Mouse (Mus musculus) Muller cell, postnatal 12 days (primary cell): ENCODE results near the gene Adss.

Experiments
- DNase-seq: peaks from one replicate; pipeline ENCODE4 v3.0.0-alpha.2; 2015; ENCODE audit errors: inconsistent ontology term

The Adss gene

DNA sequence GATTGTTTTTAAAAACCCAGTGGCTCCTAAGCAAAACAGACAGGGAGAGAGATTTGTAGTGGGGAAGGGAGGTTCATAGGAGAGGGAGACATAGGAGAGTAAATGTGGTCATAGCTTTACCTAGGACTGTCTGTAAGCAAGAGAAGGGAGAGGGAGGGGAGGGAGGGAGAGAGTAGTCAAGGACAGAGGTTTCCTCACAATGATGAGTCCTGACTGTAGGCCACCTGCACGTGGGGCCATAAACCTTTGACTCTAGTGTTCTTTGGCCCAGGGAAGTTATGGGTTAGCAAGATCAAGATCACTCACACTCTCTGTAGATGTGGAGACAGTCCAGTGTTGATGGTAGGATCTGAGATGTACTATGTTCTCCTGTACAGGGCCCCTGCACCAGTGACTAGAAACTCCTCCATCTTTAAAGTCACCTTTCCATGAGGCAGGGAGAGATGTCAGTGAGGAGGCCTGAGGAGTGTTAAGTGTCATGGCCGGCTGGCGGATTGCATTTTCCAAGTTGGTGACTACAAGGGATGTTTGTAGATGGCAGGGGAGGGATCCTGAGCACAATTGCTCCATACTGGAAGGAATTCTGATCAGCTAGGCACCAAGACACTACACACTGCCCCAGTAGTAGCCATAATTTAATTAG, 68.3 kb downstream of the Adss start:
- no peak for DNase-seq

DNA sequence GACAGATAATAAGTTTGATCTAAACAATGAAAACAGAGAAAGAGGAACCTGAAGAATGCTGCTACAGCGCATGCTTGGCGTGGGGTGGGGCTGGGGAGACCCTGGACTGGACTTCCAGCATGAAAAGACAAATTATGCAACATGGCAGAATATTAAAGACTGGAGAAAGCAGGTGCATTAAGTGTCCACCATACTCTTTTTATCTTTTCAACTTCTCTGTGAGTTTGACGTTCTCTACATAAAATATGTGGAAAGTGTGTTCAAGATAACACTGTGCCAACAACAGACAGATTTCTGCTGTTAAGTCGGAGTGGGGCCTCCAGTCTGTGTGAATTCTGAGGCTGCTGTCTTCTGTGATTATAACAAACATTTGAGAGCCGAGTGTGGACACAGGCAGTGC, 69.4 kb downstream of the Adss start:
- DNase-seq = no peak

DNA sequence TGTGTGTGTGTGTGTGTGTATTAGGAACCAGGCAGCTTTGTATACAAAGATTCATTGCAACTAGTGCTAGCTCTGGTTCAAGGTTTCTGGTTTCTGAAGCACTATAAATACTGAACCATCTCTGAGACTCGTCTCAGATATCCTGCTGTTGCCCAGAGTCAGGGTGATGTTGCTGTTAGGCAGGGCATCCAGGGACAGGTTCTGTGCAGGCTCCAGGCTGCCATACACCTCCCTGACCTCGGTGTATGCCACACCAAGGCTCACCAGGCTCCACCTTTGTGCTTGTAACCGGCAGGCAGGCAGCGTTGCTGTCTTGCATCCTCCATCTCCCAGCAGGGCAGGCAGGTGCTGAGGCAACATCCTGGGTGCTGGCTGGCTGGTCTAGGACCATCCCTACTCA, 72.5 kb downstream of the Adss start:
- DNase-seq = no peak

DNA sequence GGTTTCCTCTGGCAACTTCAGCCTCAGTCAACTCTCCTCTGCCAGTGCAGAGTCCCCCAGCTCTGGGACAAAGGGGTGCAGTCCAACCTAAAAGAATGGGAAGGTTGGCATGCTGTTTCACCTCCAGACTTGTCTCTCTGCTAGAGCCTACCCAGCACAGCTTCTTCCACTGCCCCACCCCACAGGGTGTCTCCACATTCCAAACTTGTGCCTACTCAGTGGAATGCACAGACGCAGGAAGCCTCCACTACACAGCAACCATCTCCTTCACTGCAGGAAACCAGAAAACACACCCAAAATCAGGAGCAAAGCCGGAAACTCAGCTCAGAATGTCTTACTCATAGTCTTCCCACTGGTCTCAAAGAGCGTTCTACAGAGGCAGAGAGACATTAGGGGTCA, 77.3 kb downstream of the Adss start:
- DNase-seq = peak; percentile 80

DNA sequence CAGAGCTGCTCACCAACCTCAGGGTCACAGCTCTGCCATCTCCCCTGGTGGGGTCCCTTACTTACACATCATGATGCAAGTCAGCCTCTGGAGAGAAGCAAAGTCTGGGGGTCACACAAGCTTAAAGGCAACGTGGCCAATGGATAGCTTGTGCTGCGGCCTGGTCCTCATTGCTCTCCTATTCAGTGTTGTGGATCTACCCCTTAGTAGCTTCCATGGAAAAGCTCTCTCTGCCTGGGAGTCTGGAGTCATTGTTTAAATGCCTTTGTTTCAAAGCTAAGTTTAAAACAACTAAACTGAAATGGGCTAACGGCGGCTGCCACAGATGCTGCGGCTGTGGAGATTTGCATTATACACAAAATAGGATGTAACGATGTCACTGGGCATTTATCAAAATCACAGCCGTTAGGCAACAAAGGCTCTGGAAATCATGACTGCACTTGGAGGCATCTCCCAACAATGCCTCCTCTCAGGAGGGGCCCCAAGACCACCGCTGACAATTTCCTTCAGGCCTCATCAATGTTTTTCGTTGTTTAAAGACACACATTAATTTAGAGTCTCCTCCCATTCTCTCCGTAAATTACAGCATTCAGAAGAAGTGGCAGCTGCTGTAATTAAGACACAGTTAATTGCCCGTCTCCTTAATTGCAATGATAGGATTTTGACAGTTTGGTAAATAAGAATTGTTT, 77.8 kb downstream of the Adss start:
- peak; percentile 57 for DNase-seq

DNA sequence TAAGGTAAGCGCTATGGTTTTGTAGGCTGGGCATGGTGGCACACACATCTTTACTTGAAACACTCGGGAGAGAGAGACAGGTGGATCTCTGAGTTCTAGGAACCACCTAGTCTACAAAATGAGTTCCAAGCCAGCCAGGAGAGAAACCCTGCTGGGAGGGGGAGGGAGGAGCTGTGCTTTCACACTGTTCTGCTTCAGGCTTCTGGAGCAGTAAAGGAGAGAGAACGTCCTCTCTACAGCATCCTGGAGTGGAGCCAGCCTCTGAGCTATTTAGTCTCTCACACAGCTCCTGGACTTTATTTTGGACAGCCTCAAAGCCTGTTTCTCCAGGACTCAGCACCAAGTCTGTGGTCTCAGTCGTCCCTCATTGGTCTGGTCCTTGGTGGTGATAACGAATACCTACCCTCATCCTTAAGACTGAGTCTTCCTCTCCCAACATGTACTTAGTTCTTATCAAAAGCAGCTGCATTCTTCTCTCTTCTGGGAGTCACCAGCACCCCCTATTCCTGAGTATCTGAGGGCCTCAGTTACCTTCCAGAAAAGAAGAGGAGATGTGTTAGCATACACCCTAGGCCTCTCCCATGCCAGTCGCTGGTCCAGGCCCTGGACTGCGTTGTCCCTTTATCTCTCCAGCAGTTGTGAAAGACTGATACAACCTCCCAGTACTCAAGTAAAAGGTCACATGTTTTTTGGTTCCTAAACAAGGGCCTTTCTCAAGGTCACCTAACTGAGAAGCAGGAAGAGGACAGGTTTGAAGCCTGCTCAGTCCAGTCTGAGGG, 79.1 kb downstream of the Adss start:
- no peak for DNase-seq

DNA sequence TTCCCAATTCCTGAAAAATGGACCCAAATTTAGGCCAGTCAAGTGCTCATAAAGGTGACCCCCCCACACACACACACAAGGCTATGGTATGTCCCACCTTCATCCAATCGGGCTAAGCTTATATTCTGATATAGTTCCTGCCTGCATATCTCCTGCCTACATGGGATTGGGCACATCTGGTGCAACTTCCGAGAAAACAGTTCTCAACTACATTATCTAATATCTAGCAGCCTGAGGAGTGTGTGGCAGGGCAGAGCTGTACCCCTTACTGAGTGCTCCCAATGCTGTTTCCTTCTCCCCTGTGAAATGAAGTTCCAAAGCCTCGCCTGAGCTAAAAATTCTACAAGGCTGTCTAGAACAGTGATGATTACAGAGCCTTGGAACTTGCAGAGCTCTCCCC, 79.9 kb downstream of the Adss start:
- no peak for DNase-seq

DNA sequence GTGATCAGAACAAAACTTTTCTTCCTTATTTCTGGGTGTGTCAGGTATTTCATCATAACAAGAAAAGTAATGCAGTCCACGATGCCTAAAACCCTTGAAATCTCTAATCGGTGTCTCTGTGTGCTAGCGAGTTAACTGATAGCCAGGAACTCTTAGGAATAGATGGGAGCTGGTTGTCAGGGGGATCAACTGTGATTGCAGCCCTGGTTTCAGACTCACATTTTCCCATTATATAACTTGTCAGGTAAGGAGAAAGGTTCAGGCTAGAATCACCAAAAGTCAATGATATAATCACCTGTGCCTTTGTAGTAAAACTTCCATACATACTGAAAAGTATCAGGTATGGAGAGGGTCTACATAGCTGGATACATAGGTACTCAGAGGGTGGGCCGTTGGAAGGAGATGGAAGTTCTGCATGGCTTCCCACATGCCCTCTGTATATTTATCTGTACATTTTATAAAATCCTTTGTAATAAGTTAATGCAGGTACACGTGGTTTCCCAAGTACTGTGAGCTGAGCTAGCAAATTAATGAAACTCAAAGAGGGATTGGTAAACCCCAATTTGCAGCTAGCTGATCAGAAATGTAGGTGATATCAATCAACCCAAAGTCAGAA, 81.8 kb downstream of the Adss start:
- DNase-seq = no peak

DNA sequence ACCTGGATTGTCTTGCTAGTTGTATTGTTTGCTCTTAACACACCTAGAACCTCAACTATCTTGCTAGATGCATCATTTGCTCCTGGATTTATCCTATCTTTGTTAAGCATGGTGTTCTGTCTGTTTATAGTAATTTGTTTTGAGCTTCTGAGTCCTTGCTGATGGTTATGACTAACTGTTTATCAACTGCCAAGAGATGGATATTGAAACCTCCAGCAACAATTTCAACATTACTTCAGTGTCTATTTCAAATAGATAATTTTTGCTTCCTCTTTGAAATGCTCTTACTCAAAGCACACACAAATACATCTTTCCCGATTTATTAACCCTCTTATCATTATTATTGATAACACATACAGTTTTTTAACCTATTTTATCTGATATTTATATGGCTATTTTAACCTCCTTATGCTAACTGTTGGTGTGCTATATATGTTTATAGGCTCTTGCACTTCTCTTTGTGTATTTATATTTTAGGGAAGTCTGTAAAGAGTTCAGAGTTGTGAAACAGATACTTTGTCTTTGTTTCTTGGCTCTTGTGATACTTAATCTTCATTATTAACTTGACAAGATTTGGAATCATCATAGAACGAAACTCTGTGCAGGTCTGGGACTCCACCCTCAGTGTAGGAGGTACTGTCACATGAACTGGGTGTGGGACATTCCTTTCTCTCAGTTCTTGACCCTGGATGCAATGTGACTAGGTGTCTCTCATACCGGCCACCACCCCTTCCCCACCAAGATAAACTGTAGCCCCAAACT, 82.5 kb downstream of the Adss start:
- DNase-seq = no peak
